Mouse (Mus musculus) MEL (cell line): ENCODE results near the gene Zfp941.

Source experiments
- CTCF ChIP-seq, 3 experiments: IDR thresholded peaks in 2 of 3; conservative IDR thresholded peaks in 1 of 3; 2 replicates each; pipeline ENCODE4 v1.5.1; 2011 to 2012; ENCODE audit warnings: low read length in 3 of 3, low read depth in 2 of 3, mild to moderate bottlenecking in 2 of 3, improper control_type of control experiment in 1 of 3, inconsistent platforms in 1 of 3, mixed read lengths in 1 of 3, moderate library complexity in 1 of 3; ENCODE audit not compliant: control insufficient read depth in 1 of 3, insufficient read depth in 1 of 3, poor library complexity in 1 of 3, severe bottlenecking in 1 of 3
- E2F4 ChIP-seq: IDR thresholded peaks from 2 replicates; pipeline ENCODE4 v1.6.1; 2011; ENCODE audit warnings: low read depth, low read length, improper control_type of control experiment, borderline replicate concordance
- MXI1 ChIP-seq: IDR thresholded peaks from 2 replicates; pipeline ENCODE4 v1.6.1; 2011; ENCODE audit warnings: mild to moderate bottlenecking, low read depth, low read length, improper control_type of control experiment
- UBTF ChIP-seq: IDR thresholded peaks from 2 replicates; pipeline ENCODE4 v1.6.1; 2012; ENCODE audit warnings: low read depth, mild to moderate bottlenecking, inconsistent platforms, low read length, improper control_type of control experiment, moderate library complexity, borderline replicate concordance; ENCODE audit not compliant: insufficient read depth

GRCm38 (mm10) chr7:140805704-140806103, 16.3 kb downstream of the Zfp941 start:
- TF ChIP-seq CTCF (IDR thresholded peaks at IDR 0.05 in 2 of 3, conservative IDR thresholded peaks at IDR 0.05 in 1 of 3; ENCODE audit: control insufficient read depth in 1 of 3, insufficient read depth in 1 of 3, low read depth in 2 of 3, low read length in 3 of 3, poor library complexity in 1 of 3, severe bottlenecking in 1 of 3) = peak; percentile 70 to 90 (median 75)
- TF ChIP-seq MXI1 = no peak
- no peak for TF ChIP-seq E2F4
- TF ChIP-seq UBTF = no peak
